Mouse (Mus musculus) CH12.LX (cell line): ENCODE data around the gene Myo16. TPM values are rescaled to one million over a fixed set of nuclear protein-coding genes. Genes with fewer than 3 reads are reported as not detected.

Source experiments
- DNase-seq: peaks from one replicate; pipeline ENCODE4 v3.0.0-alpha.2; 2013; ENCODE audit errors: extremely low read depth
- H3K27ac ChIP-seq: 2 replicates; pipeline ENCODE4 v1.5.1; 2012; ENCODE audit warnings: low read depth, mild to moderate bottlenecking, control low read depth, moderate library complexity; ENCODE audit not compliant: insufficient read depth
- H3K27me3 ChIP-seq: replicated peaks from 2 replicates; pipeline ENCODE3; 2012; ENCODE audit warnings: inconsistent platforms
- H3K36me3 ChIP-seq, 2 experiments: replicated peaks in 1 of 2; 2 replicates each; pipeline versions ENCODE3 to v1.6.1; 2012; ENCODE audit warnings: inconsistent platforms in 1 of 2, low read length in 1 of 2, mild to moderate bottlenecking in 1 of 2, mixed read lengths in 1 of 2, moderate library complexity in 1 of 2; ENCODE audit not compliant: control insufficient read depth in 1 of 2, insufficient read depth in 1 of 2
- H3K4me1 ChIP-seq, 2 experiments: 2 replicates each; pipeline ENCODE4 v1.6.1; 2012; ENCODE audit warnings: inconsistent platforms in 1 of 2, moderate library complexity in 1 of 2; ENCODE audit not compliant: insufficient read depth in 2 of 2, control insufficient read depth in 1 of 2
- H3K4me2 ChIP-seq: 2 replicates; pipeline ENCODE4 v1.6.1; 2012; ENCODE audit warnings: low read depth, mild to moderate bottlenecking, control low read depth; ENCODE audit not compliant: poor library complexity, insufficient read depth, severe bottlenecking
- H3K4me3 ChIP-seq, 3 experiments: fragments of 150-350 bp in 1 of 3; sonication (generic) in 1 of 3; replicated peaks in 1 of 3; 2 replicates each; pipeline versions ENCODE3 to v1.5.1; 2011 to 2012; ENCODE audit warnings: low read depth in 2 of 3, low read length in 2 of 3, mild to moderate bottlenecking in 2 of 3, moderate library complexity in 2 of 3, control low read depth in 1 of 3, improper control_type of control experiment in 1 of 3, inconsistent platforms in 1 of 3, mixed read lengths in 1 of 3; ENCODE audit not compliant: poor library complexity in 1 of 3
- H3K79me2 ChIP-seq: replicated peaks from 2 replicates; pipeline ENCODE4 v1.6.1; 2012; ENCODE audit warnings: mild to moderate bottlenecking, moderate library complexity; ENCODE audit not compliant: control insufficient read depth, poor library complexity, insufficient read depth, severe bottlenecking; ENCODE audit errors: extremely low read depth
- H3K9ac ChIP-seq: 2 replicates; pipeline ENCODE4 v1.6.1; 2012; ENCODE audit warnings: low read depth, mild to moderate bottlenecking, control low read depth, moderate library complexity; ENCODE audit not compliant: insufficient read depth
- H3K9me3 ChIP-seq: replicated peaks from 2 replicates; pipeline ENCODE3; 2012; ENCODE audit warnings: low read length, inconsistent platforms, mixed read lengths
- BHLHE40 ChIP-seq: IDR thresholded peaks from 2 replicates; pipeline ENCODE4 v1.6.1; 2011; ENCODE audit warnings: mild to moderate bottlenecking, low read depth, low read length, improper control_type of control experiment
- CHD1 ChIP-seq: IDR thresholded peaks from 2 replicates; pipeline ENCODE4 v1.6.1; 2012; ENCODE audit warnings: low read depth, low read length, improper control_type of control experiment, inconsistent platforms
- CTCF ChIP-seq, 2 experiments: IDR thresholded peaks in 1 of 2; conservative IDR thresholded peaks in 1 of 2; 2 replicates each; pipeline ENCODE4 v1.5.1; 2011 to 2012; ENCODE audit warnings: low read depth in 2 of 2, low read length in 2 of 2, improper control_type of control experiment in 1 of 2, inconsistent platforms in 1 of 2, mild to moderate bottlenecking in 1 of 2, moderate library complexity in 1 of 2
- E2F4 ChIP-seq: IDR thresholded peaks from 2 replicates; pipeline ENCODE4 v1.6.1; 2011; ENCODE audit warnings: low read depth, low read length, improper control_type of control experiment; ENCODE audit not compliant: insufficient replicate concordance
- ETS1 ChIP-seq: conservative IDR thresholded peaks from 2 replicates; pipeline ENCODE4 v1.6.1; 2012; ENCODE audit warnings: low read depth, mild to moderate bottlenecking, inconsistent platforms, low read length, improper control_type of control experiment, moderate library complexity
- GABPA ChIP-seq: IDR thresholded peaks from 2 replicates; pipeline ENCODE4 v1.6.1; 2012; ENCODE audit warnings: low read depth, low read length, improper control_type of control experiment, inconsistent platforms; ENCODE audit not compliant: insufficient replicate concordance
- HCFC1 ChIP-seq: IDR thresholded peaks from 2 replicates; pipeline ENCODE4 v1.6.1; 2012; ENCODE audit warnings: low read depth, mild to moderate bottlenecking, inconsistent platforms, low read length, improper control_type of control experiment
- JUN ChIP-seq: IDR thresholded peaks from 2 replicates; pipeline ENCODE4 v1.6.1; 2011; ENCODE audit warnings: low read depth, mild to moderate bottlenecking, low read length, improper control_type of control experiment, moderate library complexity; ENCODE audit not compliant: insufficient read depth
- JUND ChIP-seq: conservative IDR thresholded peaks from 2 replicates; pipeline ENCODE4 v1.6.1; 2011; ENCODE audit warnings: low read depth, low read length, improper control_type of control experiment
- KAT2A ChIP-seq: IDR thresholded peaks from 2 replicates; pipeline ENCODE4 v1.6.1; 2012; ENCODE audit warnings: low read length, improper control_type of control experiment, inconsistent platforms; ENCODE audit not compliant: insufficient replicate concordance
- MAFK ChIP-seq: IDR thresholded peaks from 2 replicates; pipeline ENCODE4 v1.6.1; 2011; ENCODE audit warnings: low read length, improper control_type of control experiment; ENCODE audit not compliant: insufficient replicate concordance
- MAX ChIP-seq: IDR thresholded peaks from 2 replicates; pipeline ENCODE4 v1.6.1; 2011; ENCODE audit warnings: low read length, improper control_type of control experiment
- MAZ ChIP-seq: IDR thresholded peaks from 2 replicates; pipeline ENCODE4 v1.6.1; 2012; ENCODE audit warnings: low read depth, mild to moderate bottlenecking, inconsistent platforms, low read length, improper control_type of control experiment, moderate library complexity
- MEF2A ChIP-seq: IDR thresholded peaks from 2 replicates; pipeline ENCODE4 v1.6.1; 2014; ENCODE audit warnings: low read depth, mild to moderate bottlenecking, inconsistent platforms, low read length, improper control_type of control experiment, borderline replicate concordance
- MXI1 ChIP-seq: IDR thresholded peaks from 2 replicates; pipeline ENCODE4 v1.6.1; 2011; ENCODE audit warnings: mild to moderate bottlenecking, low read depth, low read length, improper control_type of control experiment
- NELFE ChIP-seq: IDR thresholded peaks from 2 replicates; pipeline ENCODE4 v1.6.1; 2011; ENCODE audit warnings: low read depth, low read length, improper control_type of control experiment
- NRF1 ChIP-seq: IDR thresholded peaks from 2 replicates; pipeline ENCODE4 v1.6.1; 2014; ENCODE audit warnings: low read depth, mild to moderate bottlenecking, inconsistent platforms, low read length, improper control_type of control experiment, moderate library complexity
- POLR2A ChIP-seq: IDR thresholded peaks from 2 replicates; pipeline ENCODE4 v1.6.1; 2011; ENCODE audit warnings: low read depth, mild to moderate bottlenecking, improper control_type of control experiment, low read length
- POLR2AphosphoS2 ChIP-seq: IDR thresholded peaks from 2 replicates; pipeline ENCODE4 v1.6.1; 2011; ENCODE audit warnings: low read depth, low read length, improper control_type of control experiment
- RAD21 ChIP-seq: IDR thresholded peaks from 2 replicates; pipeline ENCODE4 v1.6.1; 2011; ENCODE audit warnings: low read depth, mild to moderate bottlenecking, low read length, improper control_type of control experiment, moderate library complexity
- RCOR1 ChIP-seq: conservative IDR thresholded peaks from 2 replicates; pipeline ENCODE4 v1.6.1; 2012; ENCODE audit warnings: low read depth, mild to moderate bottlenecking, inconsistent platforms, low read length, improper control_type of control experiment
- SIN3A ChIP-seq: IDR thresholded peaks from 2 replicates; pipeline ENCODE4 v1.6.1; 2012; ENCODE audit warnings: low read length, improper control_type of control experiment, inconsistent platforms
- SMC3 ChIP-seq: IDR thresholded peaks from 2 replicates; pipeline ENCODE4 v1.6.1; 2011; ENCODE audit warnings: low read depth, low read length, improper control_type of control experiment
- TBP ChIP-seq: conservative IDR thresholded peaks from 2 replicates; pipeline ENCODE4 v1.6.1; 2011; ENCODE audit warnings: low read depth, low read length, improper control_type of control experiment
- UBTF ChIP-seq: IDR thresholded peaks from 2 replicates; pipeline ENCODE4 v1.6.1; 2012; ENCODE audit warnings: low read depth, mild to moderate bottlenecking, inconsistent platforms, low read length, improper control_type of control experiment, moderate library complexity
- USF2 ChIP-seq: conservative IDR thresholded peaks from 2 replicates; pipeline ENCODE4 v1.6.1; 2011; ENCODE audit warnings: low read depth, low read length, improper control_type of control experiment
- ZKSCAN1 ChIP-seq: IDR thresholded peaks from 2 replicates; pipeline ENCODE4 v1.6.1; 2012; ENCODE audit warnings: low read depth, inconsistent platforms, low read length, improper control_type of control experiment, borderline replicate concordance
- ZNF384 ChIP-seq: IDR thresholded peaks from 2 replicates; pipeline ENCODE4 v1.6.1; 2012; ENCODE audit warnings: low read depth, low read length, improper control_type of control experiment, inconsistent platforms
- dilution Hi-C: fragments of 300-500 bp; cut with MboI; formaldehyde crosslinking; loops from 2 replicates; pipeline ENCODE4 v1.14.3; 2020; ENCODE audit warnings: low sequenced_read_pairs; ENCODE audit not compliant: extremely low pct_unique_long_range_greater_than_20kb, extremely low pct_ligation_motif_present
- in situ Hi-C: fragments of 300-500 bp; cut with MboI; formaldehyde crosslinking; loops from 3 replicates; pipeline ENCODE4 v1.14.3; 2019; ENCODE audit warnings: low sequenced_read_pairs, low pct_ligation_motif_present, low pct_unique_long_range_greater_than_20kb, mixed read lengths
- polyA plus RNA-seq: library from polyadenylated mRNA; unstranded; fragments of >175 nt; gene quantifications from 2 replicates; pipeline ENCODE4 v1.2.1, GENCODE M21; 2012; ENCODE audit warnings: low read depth; ENCODE audit not compliant: insufficient read length
- total RNA-seq, 2 experiments: library from RNA; depleted of rRNA; stranded (reverse); fragments of 300-350 nt in 1 of 2; fragments of >200 nt in 1 of 2; gene quantifications; 2 replicates each; pipeline ENCODE4 v1.2.3; 2012 to 2014

The Myo16 gene
- total and polyA plus RNA-seq, 3 experiments = not detected

- Histone ChIP-seq H3K4me1 (no peaks in the 10 kb centered on the region), H3K36me3 (no peaks in the 10 kb centered on the region), H3K9ac (no peak overlapping the region), H3K79me2 (no peaks in the 10 kb centered on the region), H3K27me3 (peaks cover 3% of the 10 kb centered on the region), H3K9me3 (no peaks in the 10 kb centered on the region), H3K4me2 (no peak overlapping the region), H3K4me3 (no peak overlapping the region), H3K27ac (no peak overlapping the region)
- dilution Hi-C loops (no loop called here), in situ Hi-C loops (no loop called here)
- TF ChIP-seq MAZ (no peak), ZNF384 (no peak), ETS1 (no peak), E2F4 (no peak), MEF2A (no peak), TBP (no peak), NRF1 (no peak), USF2 (no peak), POLR2AphosphoS2 (no peak), JUND (no peak), KAT2A (no peak), JUN (no peak), NELFE (no peak), CTCF (conservative IDR thresholded peaks at IDR 0.05 in 1 of 2, IDR thresholded peaks at IDR 0.05 in 1 of 2; ENCODE audit: low read depth in 2 of 2, low read length in 2 of 2) (no peak), CHD1 (no peak), POLR2A (no peak), UBTF (no peak)
- DNase-seq = no peak
These were observed 138.9 kb downstream of the Myo16 start for GRCm38 (mm10) chr8:10292600-10292999.

- Histone ChIP-seq H3K9me3 (no peaks in the 10 kb centered on the region), H3K79me2 (no peaks in the 10 kb centered on the region), H3K9ac (no peak overlapping the region), H3K4me2 (no peak overlapping the region), H3K27me3 (peaks cover 2% of the 10 kb centered on the region), H3K4me1 (peaks cover 0 to 10% of the 10 kb centered on the region in 2 experiments; a peak in 2 of 4 replicates), H3K4me3 (no peak overlapping the region), H3K27ac (no peak overlapping the region), H3K36me3 (no peaks in the 10 kb centered on the region)
- TF ChIP-seq HCFC1 = no peak
- TF ChIP-seq MAFK = no peak; the same call in 1 of the 2 replicates
- TF ChIP-seq MAZ = no peak
- TF ChIP-seq BHLHE40 = no peak
- peak; percentile 63 for TF ChIP-seq SMC3
- no peak for TF ChIP-seq JUN
- TF ChIP-seq CTCF (conservative IDR thresholded peaks at IDR 0.05 in 1 of 2, IDR thresholded peaks at IDR 0.05 in 1 of 2; ENCODE audit: low read depth in 2 of 2, low read length in 2 of 2) = peak in 1 of 2 experiments; percentile 64; a peak in 2 of 4 replicates
- no peak for TF ChIP-seq MAX
- TF ChIP-seq RCOR1 = no peak
- no peak for TF ChIP-seq POLR2AphosphoS2
- TF ChIP-seq MXI1 = no peak
- no peak for TF ChIP-seq ZKSCAN1
- no peak for TF ChIP-seq SIN3A
- peak; percentile 35 for TF ChIP-seq RAD21
- no peak for TF ChIP-seq NRF1
- no peak for TF ChIP-seq CHD1
- TF ChIP-seq ZNF384 = no peak
- no peak for TF ChIP-seq GABPA
- no peak for TF ChIP-seq USF2
- DNase-seq = peak; percentile 24
- in situ Hi-C loops = loop anchor here (25.0 kb wide), 1 partner anchor 313 kb away; the partner anchor contains the start of genes Abhd13 and Lig4
- dilution Hi-C loops = no loop called here
These were observed 147.1 kb downstream of the Myo16 start for GRCm38 (mm10) chr8:10300797-10301196.
